Mouse (Mus musculus): ENCODE measurements around the gene Defb43. TPM values are rescaled to one million over a fixed set of nuclear protein-coding genes. Genes with fewer than 3 reads are reported as not detected.

The Defb43 gene
- not detected in 2 replicates for polyA plus RNA-seq (2012; rRNA removed)

DNA sequence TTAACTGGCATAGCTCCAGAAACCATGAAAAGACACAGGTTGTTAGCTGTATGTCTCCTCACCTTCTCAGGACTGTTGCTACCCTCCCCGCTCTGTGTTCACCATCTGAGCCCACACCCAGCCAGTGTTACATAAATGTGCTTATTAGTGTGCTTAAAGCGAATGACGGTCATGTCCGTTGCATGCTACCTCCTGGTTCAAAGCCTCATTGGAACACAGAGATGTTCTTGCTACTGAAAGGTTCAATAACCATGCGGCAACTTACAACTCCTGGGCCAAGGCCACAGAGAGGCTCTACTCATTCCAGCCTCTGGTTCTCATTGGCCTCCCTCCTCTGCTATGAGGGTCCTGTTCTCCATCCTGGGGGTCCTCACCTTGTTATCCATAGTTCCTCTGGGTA, at the start of gene Defb43:
Defb43 (plus strand) TSS at position 301 of the 400 bp plus-strand sequence.

DNA sequence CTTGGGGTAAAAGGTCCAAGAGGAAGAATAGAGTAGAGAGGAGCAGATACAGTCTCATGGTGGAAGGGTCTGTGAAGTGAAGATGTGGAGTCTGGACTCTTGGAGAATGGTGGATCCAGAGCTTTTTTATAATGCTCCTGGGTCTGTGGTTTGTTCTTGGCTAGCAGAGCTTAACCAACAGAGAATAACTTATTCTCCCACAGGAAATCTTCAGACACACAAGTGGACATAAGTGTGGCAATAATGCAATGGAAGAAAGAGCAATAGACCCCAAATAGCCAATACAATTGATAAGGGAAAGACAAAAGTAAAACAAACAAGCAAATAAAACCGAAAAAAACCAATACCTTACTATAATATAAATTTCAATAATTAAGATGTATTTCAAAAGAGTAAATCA, 27.2 kb upstream of the Defb43 start, which contains the start of gene Defb48:
Defb48 (minus strand) TSS at position 101 of the 400 bp plus-strand sequence.

DNA sequence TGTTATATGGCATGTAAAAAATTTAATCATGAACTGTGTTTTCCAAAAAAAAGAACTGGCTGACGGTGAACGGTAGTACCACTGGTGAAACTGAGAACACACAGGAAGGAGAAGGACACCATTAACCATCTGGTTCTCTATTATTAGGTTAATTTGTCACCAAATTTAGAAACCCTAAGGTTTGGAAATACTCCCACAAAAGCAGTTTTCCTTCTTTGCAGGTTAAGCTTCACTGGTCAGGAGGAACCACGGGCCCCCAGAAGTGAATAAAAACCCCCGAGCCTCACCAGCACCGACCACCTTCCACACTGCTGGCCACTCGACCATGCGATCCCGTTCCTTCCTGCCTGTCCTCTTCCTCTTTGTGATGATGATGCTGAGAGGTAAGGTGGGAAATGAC, 13.8 kb upstream of the Defb43 start, which contains the start of gene Defb47:
Defb47 (plus strand) TSS at position 301 of the 400 bp plus-strand sequence.

GRCm38 (mm10) chr14:63046691-63047090, 35.1 kb downstream of the Defb43 start, which contains the start of gene Defb42:
Gene Defb42, plus strand, starts transcription at chr14:63046991.

GRCm38 (mm10) chr14:63049910-63050370, 38.4 kb downstream of the Defb43 start, which contains the start of gene Defb30:
Gene Defb30, minus strand, starts transcription at chr14:63049960.

Other genes with a start within 250 kb of the Defb43 start
- 6.5 and 6.8 TPM in 2 replicates for gene Wdfy2, start 174.1 kb upstream of the Defb43 start, polyA plus RNA-seq (2012; rRNA removed)
- not detected in 2 replicates for gene Defb48, start 27.3 kb upstream of the Defb43 start, polyA plus RNA-seq (2012; rRNA removed)
- not detected in 2 replicates for gene Defb47, start 13.7 kb upstream of the Defb43 start, polyA plus RNA-seq (2012; rRNA removed)
- 0.11 and 0.31 TPM in 2 replicates for gene Defb42, start 35.2 kb downstream of the Defb43 start, polyA plus RNA-seq (2012; rRNA removed)
- gene Defb30, start 38.2 kb downstream of the Defb43 start, polyA plus RNA-seq (2012; rRNA removed): not detected in 2 replicates